Mouse (Mus musculus): ENCODE results near the gene Pex5l. TPM values are rescaled to one million over a fixed set of nuclear protein-coding genes. Genes with fewer than 3 reads are reported as not detected.

Pex5l gene
- polyA plus RNA-seq, 1 experiment from 2014 or later: 0.14 TPM

DNA sequence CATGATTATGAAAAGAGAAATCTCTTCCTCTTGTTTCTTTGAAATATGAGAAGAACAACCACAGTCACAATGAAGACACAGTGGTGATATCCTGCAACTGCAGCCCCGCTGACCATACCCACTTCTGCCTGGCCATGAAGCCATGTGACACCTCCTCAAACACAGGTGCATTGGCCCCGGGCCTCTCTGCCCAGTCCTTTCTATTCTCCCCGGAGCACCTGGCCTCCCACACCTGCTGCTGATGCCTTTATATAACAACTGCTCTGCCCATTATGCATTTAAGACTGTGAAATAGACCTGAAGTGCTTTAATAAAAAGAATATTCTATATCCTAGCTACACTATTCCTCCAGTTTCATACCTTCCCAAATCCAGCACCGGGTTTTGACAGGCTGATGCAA, 54.8 kb downstream of the Pex5l start:
- H3K4me1 ChIP-seq (replicated peaks; ENCODE audit: control insufficient read depth, insufficient read depth, low read length): no peaks in the 10 kb centered on the region

DNA sequence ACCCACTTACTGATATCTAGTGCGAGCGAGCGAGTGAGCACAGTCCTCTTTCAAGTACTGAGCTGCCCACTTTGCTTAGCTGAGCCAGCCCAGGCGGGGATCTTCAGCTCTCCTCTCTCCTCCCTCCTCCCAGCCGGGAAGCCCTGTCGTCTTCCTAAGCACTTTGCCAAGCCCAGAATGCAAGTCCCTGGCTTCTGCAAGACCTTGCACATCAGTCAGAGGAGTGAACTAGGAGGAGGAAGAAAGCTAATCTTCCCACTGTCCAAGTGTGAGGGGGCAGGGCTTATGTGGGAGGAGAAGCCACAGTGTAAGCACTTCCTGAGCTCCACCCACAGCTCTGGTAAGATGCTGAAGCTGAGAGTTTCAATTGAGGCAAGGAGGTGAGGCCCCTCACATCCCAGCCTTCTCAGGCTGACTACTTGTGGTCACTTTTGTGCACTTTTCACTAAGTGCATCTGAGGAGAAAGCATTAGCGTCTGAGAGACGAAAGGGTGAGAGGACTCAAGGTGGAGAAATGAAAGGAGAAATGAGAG, 60.2 kb downstream of the Pex5l start:
- H3K4me1 ChIP-seq (replicated peaks; ENCODE audit: control insufficient read depth, insufficient read depth, low read length): no peaks in the 10 kb centered on the region
- no peak overlapping the region for H3K27ac ChIP-seq (ENCODE audit: low read depth, low read length)
- no peak overlapping the region for H3K4me3 ChIP-seq (ENCODE audit: low read depth, low read length)
- TF ChIP-seq CTCF (IDR thresholded peaks at IDR 0.05; ENCODE audit: low read depth): no peak
- no peaks in the 10 kb centered on the region for H3K9me3 ChIP-seq (ENCODE audit: control insufficient read depth)
- H3K36me3 ChIP-seq (ENCODE audit: control insufficient read depth, insufficient read depth): no peaks in the 10 kb centered on the region
- no peak for ATAC-seq
- 25% methylated on average over 8 of the region's 8 CpGs for WGBS
- H3K4me2 ChIP-seq (replicated peaks; ENCODE audit: low read depth): no peak overlapping the region
- no peak overlapping the region for H3K9ac ChIP-seq (ENCODE audit: low read depth, low read length)
- no peaks in the 10 kb centered on the region for H3K27me3 ChIP-seq (replicated peaks; ENCODE audit: control insufficient read depth, insufficient read depth, low read length)

More for the DNA sequence above, 54.8 kb downstream of the Pex5l start:
- no peak for ATAC-seq
- 65% methylated on average over 4 of the region's 4 CpGs for WGBS
- H3K27me3 ChIP-seq (replicated peaks; ENCODE audit: control insufficient read depth, insufficient read depth, low read length): no peaks in the 10 kb centered on the region
- no peak for TF ChIP-seq CTCF (IDR thresholded peaks at IDR 0.05; ENCODE audit: low read depth)
- H3K4me3 ChIP-seq (ENCODE audit: low read depth, low read length): no peak overlapping the region
- no peaks in the 10 kb centered on the region for H3K36me3 ChIP-seq (ENCODE audit: control insufficient read depth, insufficient read depth)
- H3K27ac ChIP-seq (ENCODE audit: low read depth, low read length): no peak overlapping the region
- H3K4me2 ChIP-seq (replicated peaks; ENCODE audit: low read depth): no peak overlapping the region
- no peak overlapping the region for H3K9ac ChIP-seq (ENCODE audit: low read depth, low read length)
- no peaks in the 10 kb centered on the region for H3K9me3 ChIP-seq (ENCODE audit: control insufficient read depth)

DNA sequence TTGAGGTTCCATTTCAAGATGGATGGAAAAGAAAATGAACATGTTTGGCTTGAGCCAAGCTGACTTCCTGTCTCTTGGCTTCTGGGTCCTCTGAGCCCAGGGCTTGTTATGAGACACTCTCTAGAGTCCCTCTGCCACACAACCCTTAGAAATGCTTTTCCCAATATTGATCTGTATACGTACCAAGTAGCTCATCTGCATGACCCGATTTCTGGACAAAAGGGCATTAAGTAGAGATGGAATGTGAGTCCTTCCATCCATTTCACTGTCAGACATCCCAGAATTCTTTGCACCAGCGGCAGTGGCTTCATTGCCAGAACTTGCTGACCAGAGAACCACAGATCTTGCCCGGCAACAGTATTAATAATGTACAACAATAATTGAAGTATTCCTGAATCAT, 61.3 kb downstream of the Pex5l start:
- no peaks in the 10 kb centered on the region for H3K4me1 ChIP-seq (replicated peaks; ENCODE audit: control insufficient read depth, insufficient read depth, low read length)
- no peaks in the 10 kb centered on the region for H3K9me3 ChIP-seq (ENCODE audit: control insufficient read depth)
- no peak overlapping the region for H3K4me2 ChIP-seq (replicated peaks; ENCODE audit: low read depth)
- ATAC-seq: no peak
- no peaks in the 10 kb centered on the region for H3K27me3 ChIP-seq (replicated peaks; ENCODE audit: control insufficient read depth, insufficient read depth, low read length)
- H3K27ac ChIP-seq (ENCODE audit: low read depth, low read length): no peak overlapping the region
- TF ChIP-seq CTCF (IDR thresholded peaks at IDR 0.05; ENCODE audit: low read depth): no peak
- WGBS: 86% methylated on average over 4 of the region's 4 CpGs
- H3K36me3 ChIP-seq (ENCODE audit: control insufficient read depth, insufficient read depth): no peaks in the 10 kb centered on the region
- H3K9ac ChIP-seq (ENCODE audit: low read depth, low read length): no peak overlapping the region
- no peak overlapping the region for H3K4me3 ChIP-seq (ENCODE audit: low read depth, low read length)

DNA sequence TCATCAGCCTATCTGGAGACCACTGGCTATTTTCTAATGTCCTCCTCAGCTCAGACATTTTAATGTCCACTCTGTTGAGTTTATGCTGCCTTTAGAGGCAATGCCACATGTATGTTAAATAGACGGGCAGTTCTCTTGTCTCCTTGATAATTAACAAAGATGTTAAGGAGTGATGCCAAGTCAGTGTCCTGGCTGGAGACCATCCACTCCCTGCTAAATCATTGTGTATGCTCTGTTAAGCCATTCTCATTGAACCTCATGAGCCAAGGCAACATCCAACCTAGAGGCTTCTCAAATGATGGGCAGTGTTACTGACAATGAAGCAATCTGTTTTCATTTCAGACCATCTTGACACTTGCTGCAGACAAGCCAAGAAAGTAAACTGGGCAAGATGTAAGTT, 63.4 kb downstream of the Pex5l start:
- no peak for ATAC-seq
- Histone ChIP-seq H3K36me3 (ENCODE audit: control insufficient read depth, insufficient read depth) (no peaks in the 10 kb centered on the region), H3K27ac (ENCODE audit: low read depth, low read length) (no peak overlapping the region), H3K9ac (ENCODE audit: low read depth, low read length) (no peak overlapping the region), H3K9me3 (ENCODE audit: control insufficient read depth) (no peaks in the 10 kb centered on the region), H3K4me2 (replicated peaks; ENCODE audit: low read depth) (no peak overlapping the region), H3K4me3 (ENCODE audit: low read depth, low read length) (no peak overlapping the region), H3K27me3 (replicated peaks; ENCODE audit: control insufficient read depth, insufficient read depth, low read length) (no peaks in the 10 kb centered on the region), H3K4me1 (replicated peaks; ENCODE audit: control insufficient read depth, insufficient read depth, low read length) (no peaks in the 10 kb centered on the region)
- 87% methylated on average over 1 of the region's 1 CpGs for WGBS
- no peak for TF ChIP-seq CTCF (IDR thresholded peaks at IDR 0.05; ENCODE audit: low read depth)

DNA sequence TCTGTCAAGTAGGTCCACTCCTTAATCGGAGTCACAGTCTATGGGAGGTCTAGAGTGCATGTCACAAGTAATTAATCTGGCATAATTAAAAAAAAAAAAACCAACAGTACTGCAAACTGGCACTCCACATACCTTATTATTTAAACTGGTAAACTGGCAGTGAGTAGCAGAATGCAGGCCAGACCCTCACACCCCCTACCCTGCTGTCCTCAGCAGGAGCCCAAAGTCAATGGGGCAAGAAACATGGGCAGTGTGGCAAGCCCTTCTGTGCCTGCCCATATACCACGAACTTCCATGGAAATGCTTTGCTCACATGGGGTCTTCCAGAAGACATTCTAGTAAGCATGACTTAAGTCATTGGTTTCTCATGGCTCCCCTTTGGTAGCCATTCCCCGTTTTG, 63.9 kb downstream of the Pex5l start:
- 76% methylated on average over 3 of the region's 3 CpGs for WGBS
- Histone ChIP-seq H3K4me1 (replicated peaks; ENCODE audit: control insufficient read depth, insufficient read depth, low read length) (no peaks in the 10 kb centered on the region), H3K4me2 (replicated peaks; ENCODE audit: low read depth) (no peak overlapping the region), H3K27me3 (replicated peaks; ENCODE audit: control insufficient read depth, insufficient read depth, low read length) (no peaks in the 10 kb centered on the region), H3K4me3 (ENCODE audit: low read depth, low read length) (no peak overlapping the region), H3K9ac (ENCODE audit: low read depth, low read length) (no peak overlapping the region), H3K36me3 (ENCODE audit: control insufficient read depth, insufficient read depth) (no peaks in the 10 kb centered on the region), H3K9me3 (ENCODE audit: control insufficient read depth) (no peaks in the 10 kb centered on the region), H3K27ac (ENCODE audit: low read depth, low read length) (no peak overlapping the region)
- TF ChIP-seq CTCF (IDR thresholded peaks at IDR 0.05; ENCODE audit: low read depth): no peak
- ATAC-seq: no peak

DNA sequence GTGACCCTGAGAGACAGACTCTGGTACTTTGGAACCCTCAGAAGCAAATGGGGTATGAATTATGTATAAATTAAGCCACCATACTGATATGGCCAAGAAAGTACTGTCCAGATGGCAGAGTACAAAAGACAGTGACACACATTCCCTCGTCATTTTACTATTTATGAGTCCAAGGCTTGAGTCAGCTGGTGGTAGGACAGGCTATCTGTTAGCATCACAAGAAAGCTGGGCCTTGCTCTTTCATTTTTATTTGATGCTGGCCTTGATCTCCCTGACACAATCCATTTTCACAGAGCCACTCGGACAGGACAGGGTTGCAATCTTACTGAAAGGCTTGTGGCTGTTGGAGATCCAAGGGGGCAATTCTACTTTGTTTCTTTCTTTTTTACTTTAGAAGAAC, 67.4 kb downstream of the Pex5l start:
- 76% methylated on average over 2 of the region's 2 CpGs for WGBS
- Histone ChIP-seq H3K4me1 (replicated peaks; ENCODE audit: control insufficient read depth, insufficient read depth, low read length) (no peaks in the 10 kb centered on the region), H3K27me3 (replicated peaks; ENCODE audit: control insufficient read depth, insufficient read depth, low read length) (no peaks in the 10 kb centered on the region), H3K27ac (ENCODE audit: low read depth, low read length) (no peak overlapping the region), H3K4me3 (ENCODE audit: low read depth, low read length) (no peak overlapping the region), H3K36me3 (ENCODE audit: control insufficient read depth, insufficient read depth) (no peaks in the 10 kb centered on the region), H3K4me2 (replicated peaks; ENCODE audit: low read depth) (no peak overlapping the region), H3K9me3 (ENCODE audit: control insufficient read depth) (no peaks in the 10 kb centered on the region), H3K9ac (ENCODE audit: low read depth, low read length) (no peak overlapping the region)
- no peak for TF ChIP-seq CTCF (IDR thresholded peaks at IDR 0.05; ENCODE audit: low read depth)
- no peak for ATAC-seq
